Mouse (Mus musculus): ENCODE measurements around the gene Frzb. TPM values are rescaled to one million over a fixed set of nuclear protein-coding genes. Genes with fewer than 3 reads are reported as not detected.

The Frzb gene
- 6.4 and 7.1 TPM in 2 replicates for polyA plus RNA-seq (2012; rRNA removed)

DNA sequence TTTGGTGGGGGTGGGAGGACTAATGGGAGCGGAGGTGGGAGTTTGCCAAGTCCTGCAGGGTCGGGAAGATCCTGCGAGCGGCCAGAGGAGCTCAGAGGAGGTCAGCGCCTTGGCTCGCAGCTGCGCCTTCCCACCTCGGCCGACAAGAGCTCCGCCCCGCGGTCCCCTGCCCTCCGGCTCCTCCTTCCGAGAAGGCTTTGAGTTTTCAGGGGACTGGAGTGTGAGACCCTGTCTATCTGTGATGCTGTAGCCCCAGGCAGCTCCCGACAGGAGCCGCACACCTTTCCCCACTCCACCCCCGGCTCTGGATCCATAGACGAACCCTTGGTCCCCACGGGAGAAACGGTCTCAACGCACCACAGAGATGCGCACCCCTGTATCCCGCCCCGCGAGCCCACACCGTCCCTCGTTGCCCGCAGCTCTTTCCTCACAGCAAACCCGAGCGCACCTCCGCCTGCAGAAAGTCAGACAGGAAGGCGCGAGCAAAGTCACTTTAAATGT lies at the start of gene Frzb:
TSS of gene Frzb (minus strand) at position 335 of the 501 bp plus-strand sequence.

Other genes starting within 250 kb of the Frzb start
- gene Prdx6b, start 155.2 kb downstream of the Frzb start, polyA plus RNA-seq (2012; rRNA removed) = not detected in 2 replicates
- 23.2 and 28.9 TPM in 2 replicates for gene Dnajc10, start 132.2 kb downstream of the Frzb start, polyA plus RNA-seq (2012; rRNA removed)
- gene Nckap1, start 133.8 kb upstream of the Frzb start, polyA plus RNA-seq (2012; rRNA removed) = 27.9 and 37.0 TPM in 2 replicates
- gene Dusp19, start 169.4 kb upstream of the Frzb start, polyA plus RNA-seq (2012; rRNA removed) = 3.3 and 3.6 TPM in 2 replicates
- 10.5 and 25.9 TPM in 2 replicates for gene Nup35, start 169.6 kb upstream of the Frzb start, polyA plus RNA-seq (2012; rRNA removed)

Measured in ovary, adult 2 months (tissue).